Mouse (Mus musculus) WW6 (cell line): ENCODE measurements around the gene Rab2b.

Experiments
- DNase-seq: peaks from one replicate; pipeline ENCODE4 v3.0.0-alpha.2; 2013; ENCODE audit warnings: low read depth, low spot score

Gene Rab2b

GRCm38 (mm10) chr14:52279747-52280120 lies 389 bp upstream of the Rab2b start:
- DNase-seq: no peak

- DNase-seq: no peak
These were observed 2.1 kb downstream of the Rab2b start for GRCm38 (mm10) chr14:52277210-52277609.

- DNase-seq: no peak
These were observed 6.6 kb downstream of the Rab2b start for GRCm38 (mm10) chr14:52272781-52273180.

GRCm38 (mm10) chr14:52257484-52258213 lies 21.7 kb downstream of the Rab2b start, which contains the start of gene Chd8:
TSS of gene Chd8 (minus strand) at chr14:52257780.
- peak; percentile 97 for DNase-seq

GRCm38 (mm10) chr14:52256311-52257175 lies 22.8 kb downstream of the Rab2b start:
- DNase-seq: no peak

GRCm38 (mm10) chr14:52246129-52246528 lies 33.2 kb downstream of the Rab2b start:
- DNase-seq: no peak

GRCm38 (mm10) chr14:52244690-52245042 lies 34.7 kb downstream of the Rab2b start:
- DNase-seq: no peak

- peak; percentile 96 for DNase-seq
These were observed 35.2 kb downstream of the Rab2b start for GRCm38 (mm10) chr14:52244041-52244689.

GRCm38 (mm10) chr14:52236216-52236615 lies 43.1 kb downstream of the Rab2b start:
- no peak for DNase-seq

GRCm38 (mm10) chr14:52235165-52235564 lies 44.2 kb downstream of the Rab2b start:
- no peak for DNase-seq

- no peak for DNase-seq
These were observed 47.1 kb downstream of the Rab2b start for GRCm38 (mm10) chr14:52232249-52232648.

- DNase-seq: no peak
These were observed 53.4 kb downstream of the Rab2b start for GRCm38 (mm10) chr14:52225972-52226371.

GRCm38 (mm10) chr14:52217261-52217660 lies 62.1 kb downstream of the Rab2b start:
- no peak for DNase-seq
